Mouse (Mus musculus) heart, adult 18-20 months (tissue): ENCODE data around the gene Myg1. TPM values are rescaled to one million over a fixed set of nuclear protein-coding genes. Genes with fewer than 3 reads are reported as not detected.
A peak's percentile ranks its signal among the peaks of the same experiment; 100 is the strongest.
"Not testable (repeated sequence)": the region's sequence is repeated elsewhere in the genome, so short reads cannot be mapped to it uniquely, and the experiment has no call there.

Source experiments
- DNase-seq, 2 experiments: peaks; one replicate each; pipeline ENCODE4 v3.0.0; 2021 to 2022; ENCODE audit warnings: mixed read lengths in 1 of 2
- long read RNA-seq, 2 experiments: library from polyadenylated mRNA; stranded (forward); transcript quantifications; one replicate each; pipeline ENCODE4 v2.0.0; 2021
- total RNA-seq, 2 experiments: library from RNA; stranded (reverse); gene quantifications; 2 replicates each; pipeline ENCODE4 v1.2.3; 2021

Myg1 gene
- 10 to 100 TPM; 25.0 to 26.0 TPM for total RNA-seq
- long read RNA-seq, experiment 1, transcript Myg1-202 (7 exons, 1,480 nt): major isoform, 17 of 21 reads
- long read RNA-seq, experiment 1, partial matches to known transcripts: 3 of 21 reads
- long read RNA-seq, experiment 1, other reads (novel, unspliced or antisense): 1 of 21 reads
- long read RNA-seq, experiment 2, transcript Myg1-202 (7 exons, 1,480 nt): major isoform, 7 of 11 reads
- long read RNA-seq, experiment 2, partial matches to known transcripts: 0 of 11 reads
- long read RNA-seq, experiment 2, other reads (novel, unspliced or antisense): 3 of 11 reads

- peak; percentile 87 to 89 for DNase-seq
These were observed at the start of gene Myg1 for GRCm38 (mm10) chr15:102331610-102332015. Gene Myg1, plus strand, starts transcription at chr15:102331709.

GRCm38 (mm10) chr15:102282463-102283292 is 48.8 kb upstream of the Myg1 start:
- DNase-seq: no peak

- no peak for DNase-seq
These were observed 47.9 kb upstream of the Myg1 start for GRCm38 (mm10) chr15:102283648-102284047.

GRCm38 (mm10) chr15:102287395-102287794 is 44.1 kb upstream of the Myg1 start:
- peak; percentile 52 to 65 for DNase-seq

GRCm38 (mm10) chr15:102295633-102296367 is 35.7 kb upstream of the Myg1 start, which contains the start of gene Espl1:
Gene Espl1, plus strand, starts transcription at chr15:102296266.
- peak; percentile 96 to 98 for DNase-seq

- no peak for DNase-seq
These were observed 35.0 kb upstream of the Myg1 start for GRCm38 (mm10) chr15:102296368-102297006.

GRCm38 (mm10) chr15:102302542-102302941 is 29.0 kb upstream of the Myg1 start:
- peak in 1 of 2 experiments; percentile 27 for DNase-seq

- DNase-seq: no peak
These were observed 22.8 kb upstream of the Myg1 start for GRCm38 (mm10) chr15:102308717-102309116.

GRCm38 (mm10) chr15:102310074-102310845 is 21.2 kb upstream of the Myg1 start:
- peak; percentile 80 to 87 for DNase-seq

GRCm38 (mm10) chr15:102311489-102311888 is 20.0 kb upstream of the Myg1 start:
- no peak for DNase-seq

- DNase-seq: peak; percentile 47 to 61
These were observed 16.2 kb upstream of the Myg1 start for GRCm38 (mm10) chr15:102315292-102315691.

GRCm38 (mm10) chr15:102316263-102316662 is 15.2 kb upstream of the Myg1 start:
- DNase-seq: peak; percentile 72 to 87

- peak; percentile 16 to 51 for DNase-seq
These were observed 6.6 kb upstream of the Myg1 start for GRCm38 (mm10) chr15:102324654-102325473.

GRCm38 (mm10) chr15:102326022-102326576 is 5.4 kb upstream of the Myg1 start, which contains the start of gene Pfdn5:
Gene Pfdn5, plus strand, starts transcription at chr15:102326116.
- peak; percentile 92 for DNase-seq

GRCm38 (mm10) chr15:102326892-102327291 is 4.6 kb upstream of the Myg1 start:
- DNase-seq: no peak

- DNase-seq: no peak
These were observed 3.7 kb downstream of the Myg1 start for GRCm38 (mm10) chr15:102335254-102335653.

GRCm38 (mm10) chr15:102335925-102336324 is 4.4 kb downstream of the Myg1 start:
- DNase-seq: not testable (repeated sequence)

GRCm38 (mm10) chr15:102336946-102337345 is 5.4 kb downstream of the Myg1 start:
- no peak for DNase-seq

GRCm38 (mm10) chr15:102339612-102340011 is 8.1 kb downstream of the Myg1 start:
- DNase-seq: no peak

GRCm38 (mm10) chr15:102341580-102341979 is 10.1 kb downstream of the Myg1 start:
- peak; percentile 44 to 72 for DNase-seq
